Mouse (Mus musculus): ENCODE data around the gene Rhoj.

The Rhoj gene

GRCm38 (mm10) chr12:75351846-75352245, 43.7 kb downstream of the Rhoj start:
- no peak for DNase-seq

- no peak for DNase-seq
Observed at GRCm38 (mm10) chr12:75352410-75352809, 44.3 kb downstream of the Rhoj start.

GRCm38 (mm10) chr12:75354354-75354753, 46.2 kb downstream of the Rhoj start:
- no peak for DNase-seq

- no peak for DNase-seq
Observed at GRCm38 (mm10) chr12:75357781-75358180, 49.7 kb downstream of the Rhoj start.

- DNase-seq, result peak; percentile 31
Observed at GRCm38 (mm10) chr12:75358714-75359113, 50.6 kb downstream of the Rhoj start.

GRCm38 (mm10) chr12:75359500-75359899, 51.4 kb downstream of the Rhoj start:
- no peak for DNase-seq

- no peak for DNase-seq
Observed at GRCm38 (mm10) chr12:75359921-75360482, 51.9 kb downstream of the Rhoj start.

GRCm38 (mm10) chr12:75362456-75362855, 54.3 kb downstream of the Rhoj start:
- no peak for DNase-seq

- no peak for DNase-seq
Observed at GRCm38 (mm10) chr12:75364416-75364815, 56.3 kb downstream of the Rhoj start.

- no peak for DNase-seq
Observed at GRCm38 (mm10) chr12:75365621-75366124, 57.6 kb downstream of the Rhoj start.

- no peak for DNase-seq
Observed at GRCm38 (mm10) chr12:75367371-75367770, 59.2 kb downstream of the Rhoj start.

GRCm38 (mm10) chr12:75368527-75368926, 60.4 kb downstream of the Rhoj start:
- peak; percentile 53 for DNase-seq

- DNase-seq, result no peak
Observed at GRCm38 (mm10) chr12:75369418-75369851, 61.3 kb downstream of the Rhoj start.

GRCm38 (mm10) chr12:75374437-75374836, 66.3 kb downstream of the Rhoj start:
- DNase-seq, result peak; percentile 26

GRCm38 (mm10) chr12:75375060-75375459, 66.9 kb downstream of the Rhoj start:
- peak; percentile 77 for DNase-seq

GRCm38 (mm10) chr12:75376126-75376525, 68.0 kb downstream of the Rhoj start:
- peak; percentile 86 for DNase-seq

- no peak for DNase-seq
Observed at GRCm38 (mm10) chr12:75386731-75387130, 78.6 kb downstream of the Rhoj start.

GRCm38 (mm10) chr12:75387156-75387555, 79.0 kb downstream of the Rhoj start:
- DNase-seq, result no peak

- no peak for DNase-seq
Observed at GRCm38 (mm10) chr12:75387846-75388245, 79.7 kb downstream of the Rhoj start.

- DNase-seq, result no peak
Observed at GRCm38 (mm10) chr12:75388521-75388920, 80.4 kb downstream of the Rhoj start.

GRCm38 (mm10) chr12:75389308-75390135, 81.4 kb downstream of the Rhoj start:
- peak; percentile 58 for DNase-seq

- no peak for DNase-seq
Observed at GRCm38 (mm10) chr12:75391526-75391925, 83.4 kb downstream of the Rhoj start.

GRCm38 (mm10) chr12:75394011-75394773, 86.1 kb downstream of the Rhoj start:
- DNase-seq, result no peak
